25 mouse cellular contexts compared by ENCODE assay signal in genomic region chr1:173317925-173318477, GRCm38 (mm10). TPM values are rescaled to one million over a fixed set of nuclear protein-coding genes. Genes with fewer than 3 reads are reported as not detected.
DNase-seq lines count a peak whose midpoint lies in the region; ATAC-seq and TF ChIP-seq lines count a peak whose summit lies in the region.
"Had no signal": no experiment of that assay in that cellular context is flagged by ENCODE, and none has a peak within 500 bp of the region (broad histone marks: within the 10 kb centered on the region; RNA-seq: fewer than 3 reads in every experiment).

No protein-coding gene starts in this region.

- ATAC-seq in erythroid progenitor cell, adult 5-6 weeks (replicated peaks; ENCODE audit: low FRiP score, poor library complexity, severe bottlenecking) = 0 out of 2 replicates have a peak, but pooled peaks have one; percentile 45
- ATAC-seq in megakaryocyte-erythroid progenitor cell, adult 5-6 weeks (replicated peaks; ENCODE audit: low FRiP score, low TSS enrichment, poor library complexity, severe bottlenecking) = peak; percentile 63
- ATAC-seq: forebrain, embryonic 13.5 days; forebrain, embryonic 15.5 days; forebrain, postnatal 0 days had no signal

- H3K79me2 ChIP-seq in MEL (ENCODE audit: control insufficient read depth, insufficient read depth, low read length, poor library complexity) = no peaks in the 10 kb centered on the region
- H3K79me2 ChIP-seq in heart, adult 2 months (replicated peaks; ENCODE audit: control insufficient read depth, insufficient read depth, low read length) = no peaks in the 10 kb centered on the region

- H3K9ac ChIP-seq in MEL (ENCODE audit: control insufficient read depth, low read depth, low read length, poor library complexity, severe bottlenecking) = peak overlapping the region; percentile 14; the same call in 1 of the 2 replicates
- no peak overlapping the region for H3K9ac ChIP-seq in heart, adult 2 months (ENCODE audit: low read depth, low read length)
- H3K9ac ChIP-seq: embryonic facial prominence, embryonic 12.5 days; forebrain, embryonic 13.5 days; forebrain, embryonic 15.5 days; forebrain, postnatal 0 days had no signal

- H3K27me3 ChIP-seq in MEL (ENCODE audit: control insufficient read depth in 1 of 2, insufficient read depth in 2 of 2, low read length in 2 of 2) = no peaks in the 10 kb centered on the region
- no peaks in the 10 kb centered on the region for H3K27me3 ChIP-seq in heart, adult 2 months (ENCODE audit: control insufficient read depth, insufficient read depth, low read length)
- H3K27me3 ChIP-seq in limb, embryonic 10.5 days (ENCODE audit: low read depth, poor library complexity, severe bottlenecking) = no peaks in the 10 kb centered on the region
- H3K27me3 ChIP-seq: embryonic facial prominence, embryonic 12.5 days; forebrain, embryonic 13.5 days; forebrain, embryonic 15.5 days had no signal

- no peak overlapping the region for H3K4me3 ChIP-seq in MEL (ENCODE audit: control insufficient read depth in 1 of 2, insufficient read depth in 1 of 2, low read depth in 2 of 2, low read length in 2 of 2)
- no peak overlapping the region for H3K4me3 ChIP-seq in heart, adult 2 months
- no peak overlapping the region for H3K4me3 ChIP-seq in limb, embryonic 10.5 days
- H3K4me3 ChIP-seq: embryonic facial prominence, embryonic 10.5 days; embryonic facial prominence, embryonic 12.5 days; erythroblast, embryonic 14.5 days; forebrain, embryonic 13.5 days; forebrain, embryonic 15.5 days had no signal

- peaks cover 44 to 57% of the 10 kb centered on the region in 2 experiments for H3K4me1 ChIP-seq in MEL (ENCODE audit: control insufficient read depth in 1 of 2, insufficient read depth in 2 of 2, low read length in 2 of 2)
- no peaks in the 10 kb centered on the region for H3K4me1 ChIP-seq in heart, adult 2 months (ENCODE audit: control insufficient read depth, insufficient read depth, low read length)
- no peaks in the 10 kb centered on the region for H3K4me1 ChIP-seq in limb, embryonic 10.5 days
- H3K4me1 ChIP-seq: embryonic facial prominence, embryonic 10.5 days; embryonic facial prominence, embryonic 12.5 days had no signal

- no peaks in the 10 kb centered on the region for H3K9me3 ChIP-seq in MEL (replicated peaks; ENCODE audit: insufficient read depth, low read length)
- H3K9me3 ChIP-seq in limb, embryonic 10.5 days (replicated peaks) = no peaks in the 10 kb centered on the region
- H3K9me3 ChIP-seq: embryonic facial prominence, embryonic 10.5 days; embryonic facial prominence, embryonic 12.5 days; forebrain, embryonic 13.5 days; forebrain, embryonic 15.5 days had no signal

- TF ChIP-seq RAD21 in MEL (IDR thresholded peaks at IDR 0.05; ENCODE audit: low read depth, low read length) = no peak

- 72% methylated on average over 2 of the region's 2 CpGs for WGBS in heart, adult 2 months
- 92% methylated on average over 2 of the region's 2 CpGs for WGBS in limb, embryonic 10.5 days

- TF ChIP-seq EP300 in MEL (IDR thresholded peaks at IDR 0.05; ENCODE audit: low read depth in 1 of 2, low read length in 2 of 2) = peak; percentile 93 to 95
- no peak for TF ChIP-seq EP300 in heart, adult 2 months (IDR thresholded peaks at IDR 0.05; ENCODE audit: insufficient read depth, low read depth, low read length)

- intact Hi-C loops in heart, adult 2 months (cut with DNase I) = no loop called here

- no peak for TF ChIP-seq POLR2A in MEL (IDR thresholded peaks at IDR 0.05; ENCODE audit: control insufficient read depth in 1 of 2, insufficient read depth in 1 of 2, low read depth in 1 of 2, low read length in 2 of 2, poor library complexity in 1 of 2)
- no peak for TF ChIP-seq POLR2A in heart, adult 2 months (IDR thresholded peaks at IDR 0.05; ENCODE audit: insufficient read depth, low read depth, low read length)

- peak overlapping the region; percentile 95 for H3K27ac ChIP-seq in MEL (ENCODE audit: control insufficient read depth, low read depth, low read length)
- no peak overlapping the region for H3K27ac ChIP-seq in heart, adult 2 months
- no peak overlapping the region for H3K27ac ChIP-seq in limb, embryonic 10.5 days
- H3K27ac ChIP-seq: embryonic facial prominence, embryonic 10.5 days; embryonic facial prominence, embryonic 12.5 days; forebrain, embryonic 13.5 days; forebrain, embryonic 15.5 days had no signal

- no peak for TF ChIP-seq CTCF in MEL (IDR thresholded peaks at IDR 0.05 in 2 of 3, conservative IDR thresholded peaks at IDR 0.05 in 1 of 3; ENCODE audit: control insufficient read depth in 1 of 3, insufficient read depth in 1 of 3, low read depth in 2 of 3, low read length in 3 of 3, poor library complexity in 1 of 3, severe bottlenecking in 1 of 3)
- no peak for TF ChIP-seq CTCF in heart, adult 2 months (IDR thresholded peaks at IDR 0.05)

- DNase-seq in MEL (ENCODE audit: low read depth, low spot score) (peak; percentile 72), liver (no peak)
- DNase-seq in heart, adult 2 months = no peak
- DNase-seq in limb, embryonic 10.5 days (ENCODE audit: low spot score) = no peak
- DNase-seq: adrenal gland, adult 2 months; adrenal gland, postnatal 10 days; adrenal gland, postnatal 25 days; cerebellum, adult 11-12 months; cerebellum, adult 2 months; cerebellum, adult 9-10 months; cerebellum, postnatal 10 days; cerebellum, postnatal 25 days; forebrain, postnatal 0 days had no signal

- peaks cover 0 to 69% of the 10 kb centered on the region in 2 experiments; a peak in 2 of 4 replicates for H3K36me3 ChIP-seq in MEL (ENCODE audit: control insufficient read depth in 1 of 2, insufficient read depth in 2 of 2, low read length in 2 of 2)
- H3K36me3 ChIP-seq in heart, adult 2 months (ENCODE audit: control insufficient read depth, insufficient read depth, low read length) = no peaks in the 10 kb centered on the region
- H3K36me3 ChIP-seq in limb, embryonic 10.5 days = no peaks in the 10 kb centered on the region
- H3K36me3 ChIP-seq: embryonic facial prominence, embryonic 10.5 days; embryonic facial prominence, embryonic 12.5 days; forebrain, embryonic 15.5 days had no signal

RNA-seq across cellular contexts. Expression of gene Ackr1, which starts 15.5 kb away (rescaled TPM):
- total RNA-seq in MEL (2012; rRNA removed) = 0.19 and 0.20 TPM in 2 replicates
- polyA plus RNA-seq in MEL (2012; ENCODE audit: insufficient read depth in 1 of 2, insufficient read length in 2 of 2, low read depth in 1 of 2, low replicate concordance in 2 of 2, missing spikeins in 1 of 2) = under 1 TPM in 1 of 2 experiments, not detected in 1; 0.42 TPM
- total RNA-seq in erythroid progenitor cell, adult 5-6 weeks (2015; ENCODE audit: low replicate concordance) = 223 and 265 TPM in 2 replicates
- total RNA-seq in erythroid progenitor cell, adult 5-6 weeks (2017; ENCODE audit: low replicate concordance) = 67.0 and 67.1 TPM in 2 replicates
- total RNA-seq in megakaryocyte-erythroid progenitor cell, adult 5-6 weeks (2014; fragmentation: Nextera tagmentation) = 0.70 and 1.1 TPM in 2 replicates
- total RNA-seq in megakaryocyte-erythroid progenitor cell, adult 5-6 weeks (2017) = not detected in 2 replicates
- under 1 TPM in 1 of 2 experiments, not detected in 1; 0.59 TPM for total RNA-seq in heart, adult 2 months (2021)
- polyA plus RNA-seq in heart, adult 2 months (2012; rRNA removed) = 1.4 and 1.8 TPM in 2 replicates
- polyA plus RNA-seq in limb, embryonic 10.5 days (2016; fragmentation: Nextera tagmentation; extraction: Ambion mirVana) = 0.55 and 0.78 TPM in 2 replicates
- total RNA-seq: ES-E14 had no signal
- polyA plus RNA-seq: C2C12 had no signal

RNA-seq across cellular contexts. Expression of gene Aim2, which starts 32.7 kb away (rescaled TPM):
- total RNA-seq in MEL (2012; rRNA removed) = 2.3 TPM in 2 replicates
- 1 to 10 TPM in 1 of 2 experiments, not detected in 1; 9.1 TPM for polyA plus RNA-seq in MEL (2012; ENCODE audit: insufficient read depth in 1 of 2, insufficient read length in 2 of 2, low read depth in 1 of 2, low replicate concordance in 2 of 2, missing spikeins in 1 of 2)
- 101 and 132 TPM in 2 replicates for total RNA-seq in erythroid progenitor cell, adult 5-6 weeks (2015; ENCODE audit: low replicate concordance)
- total RNA-seq in erythroid progenitor cell, adult 5-6 weeks (2017; ENCODE audit: low replicate concordance) = 121 and 141 TPM in 2 replicates
- 18.1 and 20.7 TPM in 2 replicates for total RNA-seq in megakaryocyte-erythroid progenitor cell, adult 5-6 weeks (2014; fragmentation: Nextera tagmentation)
- total RNA-seq in megakaryocyte-erythroid progenitor cell, adult 5-6 weeks (2017) = 17.9 and 23.6 TPM in 2 replicates
- total RNA-seq in heart, adult 2 months (2021) = 1 to 10 TPM; 1.1 to 1.4 TPM
- 0.82 and 1.4 TPM in 2 replicates for polyA plus RNA-seq in heart, adult 2 months (2012; rRNA removed)
- polyA plus RNA-seq in limb, embryonic 10.5 days (2016; fragmentation: Nextera tagmentation; extraction: Ambion mirVana) = 1.1 and 2.5 TPM in 2 replicates

RNA-seq across cellular contexts. Expression of gene Mptx2, which starts 40.4 kb away (rescaled TPM):
- total RNA-seq in MEL (2012; rRNA removed) = not detected in 2 replicates
- polyA plus RNA-seq in MEL (2012; ENCODE audit: insufficient read depth in 1 of 2, insufficient read length in 2 of 2, low read depth in 1 of 2, low replicate concordance in 2 of 2, missing spikeins in 1 of 2) = not detected
- not detected in 2 replicates for total RNA-seq in erythroid progenitor cell, adult 5-6 weeks (2015; ENCODE audit: low replicate concordance)
- total RNA-seq in erythroid progenitor cell, adult 5-6 weeks (2017; ENCODE audit: low replicate concordance) = not detected in 2 replicates
- total RNA-seq in megakaryocyte-erythroid progenitor cell, adult 5-6 weeks (2014; fragmentation: Nextera tagmentation) = not detected in 2 replicates
- not detected in 2 replicates for total RNA-seq in megakaryocyte-erythroid progenitor cell, adult 5-6 weeks (2017)
- not detected for total RNA-seq in heart, adult 2 months (2021)
- polyA plus RNA-seq in heart, adult 2 months (2012; rRNA removed) = not detected in 2 replicates
- not detected in 2 replicates for polyA plus RNA-seq in limb, embryonic 10.5 days (2016; fragmentation: Nextera tagmentation; extraction: Ambion mirVana)
- total RNA-seq: adrenal gland, adult 2 months; adrenal gland, postnatal 10 days; adrenal gland, postnatal 25 days; ES-E14; forebrain, postnatal 0 days had no signal
- polyA plus RNA-seq: adrenal gland, adult 2 months; C2C12; cerebellum, adult 2 months; cortical plate, adult 2 months; embryonic facial prominence, embryonic 10.5 days; embryonic facial prominence, embryonic 12.5 days; embryonic facial prominence, embryonic 14.5 days; erythroblast, embryonic 14.5 days; forebrain, embryonic 11.5 days; forebrain, embryonic 13.5 days; forebrain, embryonic 15.5 days; forebrain, postnatal 0 days had no signal

RNA-seq across cellular contexts. Expression of gene Cadm3, which starts 49.5 kb away (rescaled TPM):
- total RNA-seq in MEL (2012; rRNA removed) = 0.19 and 0.20 TPM in 2 replicates
- under 1 TPM in 1 of 2 experiments, not detected in 1; 0.03 TPM for polyA plus RNA-seq in MEL (2012; ENCODE audit: insufficient read depth in 1 of 2, insufficient read length in 2 of 2, low read depth in 1 of 2, low replicate concordance in 2 of 2, missing spikeins in 1 of 2)
- total RNA-seq in erythroid progenitor cell, adult 5-6 weeks (2015; ENCODE audit: low replicate concordance) = not detected in 2 replicates
- 7.8 TPM in 2 replicates for total RNA-seq in erythroid progenitor cell, adult 5-6 weeks (2017; ENCODE audit: low replicate concordance)
- total RNA-seq in megakaryocyte-erythroid progenitor cell, adult 5-6 weeks (2014; fragmentation: Nextera tagmentation) = not detected in 2 replicates
- total RNA-seq in megakaryocyte-erythroid progenitor cell, adult 5-6 weeks (2017) = not detected in 2 replicates
- 1 to 10 TPM; 1.6 to 2.6 TPM for total RNA-seq in heart, adult 2 months (2021)
- 4.1 and 8.1 TPM in 2 replicates for polyA plus RNA-seq in heart, adult 2 months (2012; rRNA removed)
- polyA plus RNA-seq in limb, embryonic 10.5 days (2016; fragmentation: Nextera tagmentation; extraction: Ambion mirVana) = 0.29 and 0.49 TPM in 2 replicates

RNA-seq across cellular contexts. Expression of gene Olfr418, which starts 52.2 kb away (rescaled TPM):
- total RNA-seq in MEL (2012; rRNA removed) = not detected in 2 replicates
- not detected for polyA plus RNA-seq in MEL (2012; ENCODE audit: insufficient read depth in 1 of 2, insufficient read length in 2 of 2, low read depth in 1 of 2, low replicate concordance in 2 of 2, missing spikeins in 1 of 2)
- not detected in 2 replicates for total RNA-seq in erythroid progenitor cell, adult 5-6 weeks (2015; ENCODE audit: low replicate concordance)
- not detected in 2 replicates for total RNA-seq in erythroid progenitor cell, adult 5-6 weeks (2017; ENCODE audit: low replicate concordance)
- not detected in 2 replicates for total RNA-seq in megakaryocyte-erythroid progenitor cell, adult 5-6 weeks (2014; fragmentation: Nextera tagmentation)
- total RNA-seq in megakaryocyte-erythroid progenitor cell, adult 5-6 weeks (2017) = not detected in 2 replicates
- not detected for total RNA-seq in heart, adult 2 months (2021)
- not detected in 2 replicates for polyA plus RNA-seq in heart, adult 2 months (2012; rRNA removed)
- polyA plus RNA-seq in limb, embryonic 10.5 days (2016; fragmentation: Nextera tagmentation; extraction: Ambion mirVana) = not detected in 2 replicates
- total RNA-seq: adrenal gland, adult 2 months; adrenal gland, postnatal 10 days; adrenal gland, postnatal 25 days; ES-E14 had no signal
- polyA plus RNA-seq: adrenal gland, adult 2 months; C2C12; cerebellum, adult 2 months; cortical plate, adult 2 months; embryonic facial prominence, embryonic 10.5 days; embryonic facial prominence, embryonic 12.5 days; embryonic facial prominence, embryonic 14.5 days; erythroblast, embryonic 14.5 days; forebrain, embryonic 11.5 days; forebrain, embryonic 13.5 days; forebrain, embryonic 15.5 days; forebrain, postnatal 0 days had no signal

Comparison
In these comparisons a context has a peak if more than half of its experiments do, and no peak if none do; other contexts are left out.
1. RNA of gene Ackr1, which starts 15.5 kb away (total RNA-seq): 67.0 to 265 TPM in erythroid progenitor cell, adult 5-6 weeks; 0.70 to 1.1 TPM in megakaryocyte-erythroid progenitor cell, adult 5-6 weeks, 0.59 TPM in heart, adult 2 months and 0.19 to 0.20 TPM in MEL; every median in the first group is over 10 times any median in the second.
2. RNA of gene Aim2, which starts 32.7 kb away (total RNA-seq): 101 to 141 TPM in erythroid progenitor cell, adult 5-6 weeks; 17.9 to 23.6 TPM in megakaryocyte-erythroid progenitor cell, adult 5-6 weeks, 2.3 TPM in MEL and 1.1 to 1.4 TPM in heart, adult 2 months; every median in the first group is over 4 times any median in the second.